Mouse (Mus musculus) midbrain, embryonic 16.5 days (tissue): ENCODE results near the gene Klhl5. TPM values are rescaled to one million over a fixed set of nuclear protein-coding genes. Genes with fewer than 3 reads are reported as not detected.

Experiments
- ATAC-seq: fragments of 200-750 bp; cut with Nextera tagmentation; 2 replicates; pipeline ENCODE4 v1.8.0; 2017; ENCODE audit warnings: moderate TSS enrichment
- H3K27ac ChIP-seq: fragments of 300-500 bp; sonication (generic); 2 replicates; pipeline ENCODE4 v1.5.1; 2014; ENCODE audit warnings: mild to moderate bottlenecking, low read length, mixed read lengths
- H3K27me3 ChIP-seq: fragments of 300-500 bp; sonication (generic); 2 replicates; pipeline ENCODE4 v1.6.1; 2014; ENCODE audit warnings: low read depth, low read length, mixed read lengths; ENCODE audit not compliant: control insufficient read depth, insufficient read depth
- H3K36me3 ChIP-seq: fragments of 300-500 bp; sonication (generic); 2 replicates; pipeline ENCODE4 v1.6.1; 2014; ENCODE audit warnings: mild to moderate bottlenecking, low read length, moderate library complexity, mixed read lengths; ENCODE audit not compliant: control insufficient read depth, insufficient read depth
- H3K4me1 ChIP-seq: fragments of 300-500 bp; sonication (generic); 2 replicates; pipeline ENCODE4 v1.6.1; 2014; ENCODE audit warnings: mild to moderate bottlenecking, low read length, mixed read lengths; ENCODE audit not compliant: control insufficient read depth, insufficient read depth
- H3K4me2 ChIP-seq: fragments of 300-500 bp; sonication (generic); 2 replicates; pipeline ENCODE4 v1.6.1; 2014; ENCODE audit warnings: mild to moderate bottlenecking, low read length, mixed read lengths
- H3K4me3 ChIP-seq: fragments of 300-500 bp; sonication (generic); 2 replicates; pipeline ENCODE4 v1.5.1; 2014; ENCODE audit warnings: low read depth, mild to moderate bottlenecking, low read length, moderate library complexity, mixed read lengths
- H3K9ac ChIP-seq: fragments of 300-500 bp; sonication (generic); 2 replicates; pipeline ENCODE4 v1.6.1; 2014; ENCODE audit warnings: low read depth, low read length, mixed read lengths
- H3K9me3 ChIP-seq: fragments of 300-500 bp; sonication (generic); replicated peaks from 2 replicates; pipeline ENCODE4 v1.6.1; 2014; ENCODE audit warnings: mild to moderate bottlenecking, low read length, mixed read lengths; ENCODE audit not compliant: control insufficient read depth, poor library complexity, severe bottlenecking
- WGBS: fragments of 180-500 bp; shearing (Covaris S2); extraction: QIAGEN DNeasy Blood & Tissue Kit; methylation state at CpG from one replicate; pipeline ENCODE4 v1.1.7; 2014; 5-methylcytosine and 5-hydroxymethylcytosine counted together
- polyA plus RNA-seq: library from polyadenylated mRNA; unstranded; fragments of >200 nt; fragmentation: Nextera tagmentation; extraction: Ambion mirVana; gene quantifications from 2 replicates; pipeline ENCODE4 v1.2.1, GENCODE M21; 2015

Klhl5 gene
- polyA plus RNA-seq, 1 experiment from 2014 or later = 63.9 TPM

DNA sequence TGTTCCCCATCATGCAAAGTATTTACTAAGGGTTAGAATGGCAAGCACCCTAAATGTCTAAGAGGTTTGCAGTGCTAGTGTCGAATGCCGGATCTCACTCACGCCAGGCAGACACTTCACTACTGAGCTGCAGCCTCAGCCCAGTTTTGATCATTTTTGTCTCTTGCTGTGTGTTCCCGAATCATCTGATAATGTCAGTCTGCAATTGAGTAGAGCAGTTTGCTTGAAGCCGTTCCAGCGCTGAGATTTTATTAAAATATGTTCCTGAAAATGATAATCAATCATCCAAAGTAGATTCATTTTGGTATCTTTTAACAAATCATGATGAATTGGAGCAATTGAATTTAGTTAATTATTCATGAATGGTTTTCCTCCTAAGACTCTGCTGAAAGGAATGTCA, 39.4 kb downstream of the Klhl5 start:
- Histone ChIP-seq H3K9me3 (no peaks in the 10 kb centered on the region), H3K4me1 (peaks cover 2% of the 10 kb centered on the region; the same call in 1 of the 2 replicates), H3K4me3 (no peak overlapping the region), H3K9ac (no peak overlapping the region), H3K27ac (no peak overlapping the region), H3K36me3 (peaks cover 19% of the 10 kb centered on the region), H3K4me2 (no peak overlapping the region), H3K27me3 (no peaks in the 10 kb centered on the region)
- no peak for ATAC-seq
- WGBS = 78% methylated on average over 6 of the region's 6 CpGs

- H3K4me1 ChIP-seq = no peaks in the 10 kb centered on the region; the same call in 1 of the 2 replicates
- ATAC-seq = no peak
- no peak overlapping the region for H3K9ac ChIP-seq
- H3K9me3 ChIP-seq = no peaks in the 10 kb centered on the region
- no peak overlapping the region for H3K27ac ChIP-seq
- no peak overlapping the region for H3K4me3 ChIP-seq
- H3K27me3 ChIP-seq = no peaks in the 10 kb centered on the region
- WGBS = 94% methylated on average over 6 of the region's 6 CpGs
- no peak overlapping the region for H3K4me2 ChIP-seq
- peaks cover 10% of the 10 kb centered on the region for H3K36me3 ChIP-seq
Measured at GRCm38 (mm10) chr5:65149706-65150105, 42.4 kb downstream of the Klhl5 start.

DNA sequence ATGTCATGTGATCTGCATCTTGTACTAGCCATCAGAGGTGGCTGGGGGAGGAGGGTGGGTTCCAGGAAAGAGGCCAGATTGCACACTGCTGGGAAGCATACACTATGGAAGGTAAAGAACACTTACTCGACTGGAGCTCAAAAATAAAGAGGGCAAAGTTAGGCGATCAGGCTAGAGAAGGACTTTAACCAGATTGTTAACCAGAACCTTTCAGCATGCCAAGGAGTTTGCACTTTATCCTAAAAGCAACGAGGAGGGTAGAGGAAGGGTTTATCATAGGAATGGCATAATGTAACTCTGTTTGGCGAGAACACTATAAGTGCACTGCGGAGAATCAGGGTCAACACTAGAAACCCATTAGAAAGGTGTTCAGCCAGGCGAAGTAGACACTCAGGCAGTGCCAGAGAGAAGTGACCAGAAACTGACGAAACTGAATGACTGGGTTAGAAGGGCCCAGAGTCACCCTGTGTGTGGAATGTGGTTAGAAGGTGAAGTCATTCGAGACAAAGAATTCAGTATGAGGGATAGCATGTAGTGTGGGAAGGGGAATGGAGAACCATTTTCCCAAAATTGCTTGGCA, 43.1 kb downstream of the Klhl5 start:
- Histone ChIP-seq H3K27me3 (no peaks in the 10 kb centered on the region), H3K4me2 (no peak overlapping the region), H3K4me3 (no peak overlapping the region), H3K27ac (no peak overlapping the region), H3K9ac (no peak overlapping the region), H3K36me3 (peaks cover 7% of the 10 kb centered on the region), H3K4me1 (no peaks in the 10 kb centered on the region), H3K9me3 (no peaks in the 10 kb centered on the region)
- WGBS = 93% methylated on average over 8 of the region's 8 CpGs
- no peak for ATAC-seq

DNA sequence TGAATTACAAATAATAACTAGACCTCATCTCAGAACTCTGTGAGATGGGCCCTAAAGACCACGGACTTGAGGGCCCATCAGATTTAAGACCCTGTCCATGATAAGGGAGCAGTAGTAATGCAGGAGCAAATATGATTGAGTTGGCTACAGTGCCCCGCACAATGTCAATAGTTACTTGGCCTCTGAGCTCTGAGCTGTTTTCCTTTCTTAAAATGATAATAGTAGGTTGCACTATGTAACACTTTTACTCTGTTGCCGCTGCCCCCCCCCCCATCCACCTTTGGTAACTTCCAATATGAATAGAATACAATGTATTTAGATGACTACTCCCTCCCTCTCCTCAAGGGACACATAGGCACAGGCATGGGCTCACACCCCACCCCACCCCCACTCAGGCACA, 43.9 kb downstream of the Klhl5 start:
- H3K36me3 ChIP-seq = peaks cover 12% of the 10 kb centered on the region
- H3K9me3 ChIP-seq = no peaks in the 10 kb centered on the region
- no peak overlapping the region for H3K27ac ChIP-seq
- no peak overlapping the region for H3K9ac ChIP-seq
- no peaks in the 10 kb centered on the region for H3K27me3 ChIP-seq
- H3K4me3 ChIP-seq = no peak overlapping the region
- ATAC-seq = peak; percentile 25; the same call in 1 of the 2 replicates
- no peaks in the 10 kb centered on the region for H3K4me1 ChIP-seq
- no peak overlapping the region for H3K4me2 ChIP-seq
- 100% methylated on average over 3 of the region's 3 CpGs for WGBS

GRCm38 (mm10) chr5:65151767-65152166, 44.4 kb downstream of the Klhl5 start:
- Histone ChIP-seq H3K27me3 (no peaks in the 10 kb centered on the region), H3K4me3 (no peak overlapping the region), H3K4me2 (no peak overlapping the region), H3K4me1 (no peaks in the 10 kb centered on the region), H3K36me3 (peaks cover 14% of the 10 kb centered on the region), H3K9me3 (no peaks in the 10 kb centered on the region), H3K9ac (no peak overlapping the region), H3K27ac (no peak overlapping the region)
- no peak for ATAC-seq
- WGBS = 79% methylated on average over 5 of the region's 5 CpGs

DNA sequence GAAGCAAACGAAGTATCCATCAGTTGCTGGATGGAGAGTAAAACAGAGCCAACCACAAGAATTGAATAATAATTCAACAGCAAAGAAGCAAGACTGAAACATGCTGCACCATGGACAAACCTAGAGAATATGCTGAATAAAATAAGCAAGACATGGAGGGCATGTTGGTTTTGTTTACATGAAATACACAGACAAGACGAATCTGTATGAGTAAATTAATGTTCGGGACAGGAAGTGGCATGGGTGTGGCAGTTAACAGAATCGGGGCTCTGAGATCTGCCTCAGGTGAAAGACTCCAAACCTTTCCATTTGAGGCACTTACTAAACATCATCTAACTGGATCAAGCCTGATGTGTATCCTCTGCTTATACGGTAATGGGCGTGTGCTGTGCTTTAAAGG, 46.9 kb downstream of the Klhl5 start:
- H3K9me3 ChIP-seq = no peaks in the 10 kb centered on the region
- H3K4me2 ChIP-seq = no peak overlapping the region
- H3K4me1 ChIP-seq = no peaks in the 10 kb centered on the region
- no peak overlapping the region for H3K27ac ChIP-seq
- WGBS = 95% methylated on average over 6 of the region's 6 CpGs
- no peak for ATAC-seq
- no peaks in the 10 kb centered on the region for H3K27me3 ChIP-seq
- H3K4me3 ChIP-seq = no peak overlapping the region
- peaks cover 22% of the 10 kb centered on the region for H3K36me3 ChIP-seq
- H3K9ac ChIP-seq = no peak overlapping the region

DNA sequence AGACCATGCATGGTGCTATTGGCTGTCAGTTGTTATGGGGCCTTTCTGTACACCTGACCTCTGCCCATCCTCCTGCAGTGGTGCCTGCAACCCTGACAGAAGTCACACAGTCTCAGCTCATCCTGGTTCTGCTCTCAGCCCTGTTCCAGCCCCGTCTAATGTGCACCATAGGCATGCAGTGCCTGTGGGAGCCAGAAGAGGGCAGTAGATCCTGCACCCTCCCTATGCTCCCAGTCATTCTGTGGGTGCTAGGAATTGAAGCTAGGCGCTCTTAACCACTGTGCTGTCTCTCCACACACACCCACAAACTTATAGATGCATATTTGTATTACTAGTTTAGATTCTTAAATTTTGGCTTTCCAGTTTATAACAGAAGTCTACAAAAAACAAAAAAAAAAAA, 49.5 kb downstream of the Klhl5 start:
- Histone ChIP-seq H3K4me1 (no peaks in the 10 kb centered on the region), H3K9me3 (no peaks in the 10 kb centered on the region), H3K4me3 (no peak overlapping the region), H3K9ac (no peak overlapping the region), H3K36me3 (peaks cover 16% of the 10 kb centered on the region; the same call in 1 of the 2 replicates), H3K4me2 (no peak overlapping the region), H3K27ac (no peak overlapping the region), H3K27me3 (no peaks in the 10 kb centered on the region)
- 75% methylated on average over 2 of the region's 2 CpGs for WGBS
- no peak for ATAC-seq

DNA sequence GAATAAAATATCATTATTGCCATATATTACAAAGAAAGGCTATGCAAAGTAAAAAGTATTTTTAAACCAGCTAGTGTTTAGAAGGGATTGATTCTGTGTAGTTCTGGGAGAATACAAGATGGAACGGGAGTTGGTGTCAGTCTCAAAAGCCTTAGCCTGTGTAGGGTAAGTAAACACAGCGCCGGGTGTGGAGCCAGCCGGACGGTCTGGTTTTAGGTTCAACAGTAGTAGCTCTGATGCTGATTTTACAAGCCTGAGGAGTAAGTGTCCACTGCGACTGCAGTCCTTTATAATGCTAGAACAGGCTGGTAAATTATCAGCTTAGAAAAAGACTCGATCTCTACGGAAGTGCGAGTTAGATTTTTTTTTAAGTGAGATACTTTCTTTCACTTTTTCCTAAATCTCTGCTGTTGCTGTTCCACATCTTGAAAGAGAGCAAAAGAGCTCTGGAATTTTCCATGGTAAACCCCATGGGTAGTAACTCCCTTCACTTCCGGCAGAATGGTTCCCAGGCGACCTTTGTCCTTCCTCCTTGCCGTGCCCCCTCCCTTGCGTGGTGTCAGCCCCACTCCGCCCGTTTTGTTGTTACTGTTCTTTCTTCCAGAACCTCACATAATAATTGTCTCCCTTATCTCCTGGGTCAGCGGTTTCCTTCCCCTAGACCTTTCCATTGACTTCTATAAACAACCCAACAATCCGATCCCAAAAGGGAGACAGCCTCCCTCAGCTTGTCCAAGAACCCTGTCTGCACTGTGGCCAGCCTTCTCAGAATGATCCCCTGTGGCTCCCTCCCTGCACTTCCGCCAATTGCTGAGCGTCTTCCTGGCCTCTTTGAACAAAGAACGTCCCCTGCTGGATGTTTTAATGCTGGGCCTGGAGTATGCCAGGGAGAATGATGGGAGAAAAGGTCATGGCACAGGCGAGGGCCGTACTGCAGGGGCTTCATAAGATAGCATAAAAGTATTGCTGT, 50.4 kb downstream of the Klhl5 start:
- H3K27me3 ChIP-seq = no peaks in the 10 kb centered on the region
- WGBS = 72% methylated on average over 22 of the region's 22 CpGs
- peaks cover 20% of the 10 kb centered on the region for H3K36me3 ChIP-seq
- no peak for ATAC-seq
- no peak overlapping the region for H3K4me2 ChIP-seq
- H3K9me3 ChIP-seq = no peaks in the 10 kb centered on the region
- H3K4me3 ChIP-seq = no peak overlapping the region
- no peak overlapping the region for H3K9ac ChIP-seq
- H3K27ac ChIP-seq = no peak overlapping the region
- H3K4me1 ChIP-seq = no peaks in the 10 kb centered on the region

- H3K27me3 ChIP-seq = no peaks in the 10 kb centered on the region
- WGBS = 89% methylated on average over 20 of the region's 20 CpGs
- H3K4me1 ChIP-seq = no peaks in the 10 kb centered on the region
- H3K9me3 ChIP-seq = no peaks in the 10 kb centered on the region
- peaks cover 26% of the 10 kb centered on the region for H3K36me3 ChIP-seq
- no peak for ATAC-seq
- no peak overlapping the region for H3K9ac ChIP-seq
- H3K4me3 ChIP-seq = no peak overlapping the region
- no peak overlapping the region for H3K27ac ChIP-seq
- H3K4me2 ChIP-seq = no peak overlapping the region
Measured at GRCm38 (mm10) chr5:65158696-65159305, 51.5 kb downstream of the Klhl5 start.
